Mouse (Mus musculus) liver, embryonic 14.5 days (tissue): ENCODE results near the gene Tmem94. TPM values are rescaled to one million over a fixed set of nuclear protein-coding genes. Genes with fewer than 3 reads are reported as not detected.

ENCODE experiments used
- ATAC-seq: fragments of 200-750 bp; cut with Nextera tagmentation; 2 replicates; pipeline ENCODE4 v1.8.0; 2017; ENCODE audit warnings: moderate number of reproducible peaks, mild to moderate bottlenecking, moderate library complexity; ENCODE audit not compliant: insufficient read depth
- DNase-seq, 3 experiments: peaks; one replicate each; pipeline ENCODE4 v3.0.0-alpha.2; 2012 to 2013; ENCODE audit warnings: low read depth in 3 of 3, low spot score in 3 of 3
- H3K27ac ChIP-seq: fragments of 300-500 bp; sonication (generic); 2 replicates; pipeline ENCODE4 v1.5.1; 2014; ENCODE audit warnings: moderate library complexity, mild to moderate bottlenecking, control low read depth, inconsistent platforms
- H3K27me3 ChIP-seq: fragments of 300-500 bp; sonication (generic); 2 replicates; pipeline ENCODE4 v1.6.1; 2014; ENCODE audit warnings: mild to moderate bottlenecking, low read length, moderate library complexity; ENCODE audit not compliant: control insufficient read depth, insufficient read depth
- H3K36me3 ChIP-seq: fragments of 300-500 bp; sonication (generic); replicated peaks from 2 replicates; pipeline ENCODE4 v1.6.1; 2014; ENCODE audit warnings: low read depth; ENCODE audit not compliant: control insufficient read depth, insufficient read depth
- H3K4me1 ChIP-seq, 2 experiments: fragments of 200-500 bp in 1 of 2; fragments of 300-500 bp in 1 of 2; sonication (generic) in 1 of 2; replicated peaks; 2 replicates each; pipeline ENCODE4 v1.6.1; 2012 to 2014; ENCODE audit warnings: antibody characterized with exemption in 1 of 2, inconsistent platforms in 1 of 2, low read length in 1 of 2; ENCODE audit not compliant: control insufficient read depth in 2 of 2, insufficient read depth in 2 of 2
- H3K4me2 ChIP-seq: fragments of 300-500 bp; sonication (generic); 2 replicates; pipeline ENCODE4 v1.6.1; 2014; ENCODE audit warnings: low read depth, mild to moderate bottlenecking, control low read depth, moderate library complexity
- H3K4me3 ChIP-seq, 2 experiments: fragments of 200-500 bp in 1 of 2; fragments of 300-500 bp in 1 of 2; sonication (generic) in 1 of 2; 2 replicates each; pipeline ENCODE4 v1.5.1; 2012 to 2014; ENCODE audit warnings: low read depth in 2 of 2, low read length in 2 of 2, mild to moderate bottlenecking in 2 of 2, control low read depth in 1 of 2, inconsistent platforms in 1 of 2, moderate library complexity in 1 of 2; ENCODE audit not compliant: insufficient read depth in 1 of 2
- H3K9ac ChIP-seq: fragments of 300-500 bp; sonication (generic); replicated peaks from 2 replicates; pipeline ENCODE4 v1.6.1; 2014; ENCODE audit warnings: mild to moderate bottlenecking, control low read depth, moderate library complexity
- H3K9me3 ChIP-seq: fragments of 300-500 bp; sonication (generic); 2 replicates; pipeline ENCODE4 v1.6.1; 2016; ENCODE audit warnings: low read length, mixed read lengths; ENCODE audit not compliant: control insufficient read depth
- CTCF ChIP-seq: IDR thresholded peaks from 2 replicates; pipeline ENCODE4 v1.5.1; 2016; ENCODE audit warnings: antibody characterized with exemption, low read depth, control low read depth
- EP300 ChIP-seq: IDR thresholded peaks from 2 replicates; pipeline ENCODE4 v1.6.1; 2016; ENCODE audit warnings: antibody characterized with exemption, low read depth
- WGBS: fragments of 180-500 bp; shearing (Covaris S2); extraction: QIAGEN DNeasy Blood & Tissue Kit; methylation state at CpG from one replicate; pipeline ENCODE4 v1.1.7; 2014; ENCODE audit not compliant: insufficient replicate concordance; 5-methylcytosine and 5-hydroxymethylcytosine counted together
- polyA plus RNA-seq, 2 experiments: library from polyadenylated mRNA; depleted of rRNA in 1 of 2; stranded (reverse) in 1 of 2; unstranded in 1 of 2; fragments of >200 nt; fragmentation: Nextera tagmentation in 1 of 2; extraction: Ambion mirVana in 1 of 2; gene quantifications; 2 replicates each; pipeline versions ENCODE4 v1.2.1 to v1.2.3; 2012 to 2014

Tmem94 gene
- polyA plus RNA-seq, 2 experiments = 3.7 to 11.0 TPM

- Histone ChIP-seq H3K27me3 (no peaks in the 10 kb centered on the region), H3K9me3 (no peaks in the 10 kb centered on the region), H3K4me2 (peak overlapping the region; percentile 99), H3K4me1 (peaks cover 20 to 28% of the 10 kb centered on the region in 2 experiments), H3K36me3 (no peaks in the 10 kb centered on the region; the same call in 1 of the 2 replicates), H3K9ac (peak overlapping the region; percentile 74), H3K4me3 (peak overlapping the region; percentile 72 to 83), H3K27ac (peak overlapping the region; percentile 67)
- TF ChIP-seq EP300 (no peak), CTCF (no peak)
- DNase-seq = no peak
- peak; percentile 7 for ATAC-seq
- 13% methylated on average over 28 of the region's 28 CpGs for WGBS
Measured at GRCm38 (mm10) chr11:115812533-115813420, 47.5 kb downstream of the Tmem94 start.

GRCm38 (mm10) chr11:115813507-115814296 is 48.5 kb downstream of the Tmem94 start, which contains the start of gene Caskin2:
Gene Caskin2 (minus strand): TSS chr11:115813639.
- TF ChIP-seq EP300 (no peak; the same call in 1 of the 2 replicates), CTCF (peak; percentile 99)
- Histone ChIP-seq H3K27ac (peak within 1 kb of the TSS; percentile 76), H3K4me3 (peak within 1 kb of the TSS; percentile 72 to 83), H3K9me3 (no peaks in the 10 kb centered on the region), H3K4me1 (peaks cover 15 to 20% of the 10 kb centered on the region in 2 experiments), H3K27me3 (no peaks in the 10 kb centered on the region), H3K9ac (peak within 1 kb of the TSS; percentile 74), H3K4me2 (peak within 1 kb of the TSS; percentile 99), H3K36me3 (no peaks in the 10 kb centered on the region; the same call in 1 of the 2 replicates)
- WGBS = 1% methylated on average over 43 of the region's 44 CpGs
- peak; percentile 90 for ATAC-seq
- DNase-seq = peak; percentile 93 to 96 (median 94)

- ATAC-seq (peak; percentile 63), DNase-seq (peak; percentile 66 to 69 (median 66))
- under 1% methylated on average over 84 of the region's 84 CpGs for WGBS
- Histone ChIP-seq H3K4me3 (peak within 1 kb of the TSS; percentile 72 to 82), H3K9me3 (no peaks in the 10 kb centered on the region), H3K36me3 (no peaks in the 10 kb centered on the region; the same call in 1 of the 2 replicates), H3K27me3 (no peaks in the 10 kb centered on the region), H3K4me2 (peak within 1 kb of the TSS; percentile 99), H3K27ac (peak within 1 kb of the TSS; percentile 76), H3K9ac (peak within 1 kb of the TSS; percentile 64), H3K4me1 (peaks cover 13 to 15% of the 10 kb centered on the region in 2 experiments)
- no peak for TF ChIP-seq EP300
- peak; percentile 4; the same call in 1 of the 2 replicates for TF ChIP-seq CTCF
Measured at GRCm38 (mm10) chr11:115814605-115815450, 49.6 kb downstream of the Tmem94 start, which contains the start of gene Tsen54. Gene Tsen54 (plus strand): TSS chr11:115814724.

- no peak overlapping the region for H3K27ac ChIP-seq
- peaks cover 10 to 12% of the 10 kb centered on the region in 2 experiments for H3K4me1 ChIP-seq
- no peaks in the 10 kb centered on the region for H3K27me3 ChIP-seq
- 75% methylated on average over 5 of the region's 5 CpGs for WGBS
- ATAC-seq (no peak), DNase-seq (no peak)
- H3K9me3 ChIP-seq = no peaks in the 10 kb centered on the region
- no peak overlapping the region for H3K4me3 ChIP-seq
- TF ChIP-seq CTCF (peak; percentile 52; the same call in 1 of the 2 replicates), EP300 (no peak)
- H3K4me2 ChIP-seq = no peak overlapping the region
- no peak overlapping the region for H3K9ac ChIP-seq
- no peaks in the 10 kb centered on the region; the same call in 1 of the 2 replicates for H3K36me3 ChIP-seq
Measured at GRCm38 (mm10) chr11:115817331-115817730, 52.1 kb downstream of the Tmem94 start.
